Mouse (Mus musculus) C2C12 (cell line): ENCODE data around the gene Alppl2.

ENCODE experiments used
- CEBPB ChIP-seq: IDR thresholded peaks from one replicate; pipeline ENCODE4 v1.6.1; 2011; ENCODE audit warnings: low read depth, mild to moderate bottlenecking, control low read depth, moderate library complexity
- CTCF ChIP-seq: IDR thresholded peaks from one replicate; pipeline ENCODE4 v1.5.1; 2011; ENCODE audit not compliant: control insufficient read depth, insufficient read depth, insufficient read length
- MYOD1 ChIP-seq: IDR thresholded peaks from one replicate; pipeline ENCODE4 v1.6.1; 2011; ENCODE audit warnings: low read depth; ENCODE audit not compliant: control insufficient read depth, insufficient read length

DNA sequence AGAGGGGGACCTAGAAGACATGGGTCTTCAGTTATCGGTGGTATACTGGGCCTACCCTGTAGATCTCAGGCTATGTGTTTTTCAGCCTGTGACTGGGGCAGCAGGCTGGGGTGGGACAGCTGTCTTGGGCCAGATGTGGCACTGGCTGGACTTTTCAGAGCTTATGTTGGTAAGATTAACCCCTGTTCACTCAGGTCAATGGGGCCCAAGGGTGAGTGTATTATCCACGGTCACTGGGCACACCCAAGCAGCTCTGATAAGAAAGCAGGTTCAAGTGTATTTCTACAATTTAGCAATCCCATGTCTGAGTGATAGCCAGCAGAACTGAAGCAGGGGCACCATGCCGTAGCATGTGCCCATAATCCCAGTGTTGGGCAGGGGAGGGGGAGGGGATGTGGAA, 12.4 kb upstream of the Alppl2 start:
- TF ChIP-seq CTCF (no peak), CEBPB (no peak), MYOD1 (no peak)
